Mouse (Mus musculus): ENCODE measurements around the gene Itm2a.

Gene Itm2a

GRCm38 (mm10) chrX:107402915-107403912 lies at the start of gene Itm2a:
Gene Itm2a, minus strand, starts transcription at chrX:107403376.
- DNase-seq (ENCODE audit: low read depth), result peak; percentile 74

GRCm38 (mm10) chrX:107435887-107436286 lies 32.7 kb upstream of the Itm2a start:
- DNase-seq (ENCODE audit: low read depth), result peak; percentile 61

- DNase-seq (ENCODE audit: low read depth), result peak; percentile 64
Measured at GRCm38 (mm10) chrX:107421304-107421703, 18.1 kb upstream of the Itm2a start.

- no peak for DNase-seq (ENCODE audit: low read depth)
Measured at GRCm38 (mm10) chrX:107417345-107417744, 14.2 kb upstream of the Itm2a start.

GRCm38 (mm10) chrX:107415999-107416398 lies 12.8 kb upstream of the Itm2a start:
- DNase-seq (ENCODE audit: low read depth), result no peak

- peak; percentile 59 for DNase-seq (ENCODE audit: low read depth)
Measured at GRCm38 (mm10) chrX:107402481-107402880, 695 bp downstream of the Itm2a start.

GRCm38 (mm10) chrX:107399087-107399486 lies 4.1 kb downstream of the Itm2a start:
- DNase-seq (ENCODE audit: low read depth), result no peak

- no peak for DNase-seq (ENCODE audit: low read depth)
Measured at GRCm38 (mm10) chrX:107393256-107393655, 9.9 kb downstream of the Itm2a start.

GRCm38 (mm10) chrX:107375329-107375728 lies 27.8 kb downstream of the Itm2a start:
- DNase-seq (ENCODE audit: low read depth), result no peak

Data from naive thymus-derived CD4-positive, alpha-beta T cell, adult 2 months (primary cell).